Mouse (Mus musculus) neural tube, embryonic 14.5 days (tissue): Measurements from ENCODE around the gene Wdr43. TPM values are rescaled to one million over a fixed set of nuclear protein-coding genes. Genes with fewer than 3 reads are reported as not detected.
A peak's percentile ranks its signal among the peaks of the same experiment; 100 is the strongest.

Experiments used
- ATAC-seq: fragments of 200-750 bp; cut with Nextera tagmentation; 2 replicates; pipeline ENCODE4 v1.8.0; 2017; ENCODE audit warnings: low read depth, mild to moderate bottlenecking, moderate TSS enrichment, moderate library complexity
- H3K27ac ChIP-seq: fragments of 300-500 bp; sonication (generic); 2 replicates; pipeline ENCODE4 v1.5.1; 2014; ENCODE audit warnings: low read depth, mild to moderate bottlenecking, control low read depth, low read length, moderate library complexity, mixed read lengths
- H3K27me3 ChIP-seq: fragments of 300-500 bp; sonication (generic); 2 replicates; pipeline ENCODE4 v1.6.1; 2014; ENCODE audit warnings: low read length; ENCODE audit not compliant: control insufficient read depth, insufficient read depth
- H3K36me3 ChIP-seq: fragments of 300-500 bp; sonication (generic); 2 replicates; pipeline ENCODE4 v1.6.1; 2014; ENCODE audit warnings: low read length, mixed read lengths; ENCODE audit not compliant: control insufficient read depth, insufficient read depth
- H3K4me1 ChIP-seq: fragments of 300-500 bp; sonication (generic); 2 replicates; pipeline ENCODE4 v1.6.1; 2014; ENCODE audit warnings: low read length; ENCODE audit not compliant: control insufficient read depth, insufficient read depth
- H3K4me2 ChIP-seq: fragments of 300-500 bp; sonication (generic); 2 replicates; pipeline ENCODE4 v1.6.1; 2014; ENCODE audit warnings: mild to moderate bottlenecking, low read depth, low read length, control low read depth
- H3K4me3 ChIP-seq: fragments of 300-500 bp; sonication (generic); 2 replicates; pipeline ENCODE4 v1.5.1; 2014; ENCODE audit warnings: low read depth, low read length, control low read depth, mixed read lengths
- H3K9ac ChIP-seq: fragments of 300-500 bp; sonication (generic); replicated peaks from 2 replicates; pipeline ENCODE4 v1.6.1; 2014; ENCODE audit warnings: low read depth, mild to moderate bottlenecking, control low read depth, low read length, mixed read lengths
- H3K9me3 ChIP-seq: fragments of 300-500 bp; sonication (generic); 2 replicates; pipeline ENCODE4 v1.6.1; 2016; ENCODE audit warnings: low read length; ENCODE audit not compliant: control insufficient read depth
- WGBS: fragments of 180-500 bp; shearing (Covaris S2); extraction: QIAGEN DNeasy Blood & Tissue Kit; methylation state at CpG from one replicate; pipeline ENCODE4 v1.1.7; 2014; 5-methylcytosine and 5-hydroxymethylcytosine counted together
- polyA plus RNA-seq: library from polyadenylated mRNA; unstranded; fragments of >200 nt; fragmentation: Nextera tagmentation; extraction: Ambion mirVana; gene quantifications from 2 replicates; pipeline ENCODE4 v1.2.1, GENCODE M21; 2014

The Wdr43 gene
- polyA plus RNA-seq, 1 experiment from 2014 or later = 50.9 TPM

DNA sequence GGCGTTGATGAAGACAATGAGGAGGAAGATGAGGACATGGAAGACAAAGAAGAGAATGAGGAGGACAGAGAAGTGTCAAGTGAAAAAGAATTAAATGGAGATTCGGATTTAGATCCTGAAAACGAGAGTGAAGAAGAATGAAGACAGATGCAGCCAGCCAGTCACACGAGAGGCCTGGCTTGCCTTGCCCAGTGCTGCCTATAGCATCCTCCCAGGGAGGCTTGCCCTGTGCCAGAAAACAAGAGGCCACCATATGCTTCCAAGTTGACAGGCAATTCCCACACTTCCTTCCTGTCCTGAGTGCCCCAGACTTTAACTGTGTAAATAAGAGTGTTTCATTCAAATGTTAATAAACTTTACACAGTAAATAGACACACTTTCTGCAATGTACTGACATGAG, 41.8 kb downstream of the Wdr43 start:
- Histone ChIP-seq H3K4me3 (no peak overlapping the region), H3K4me1 (no peaks in the 10 kb centered on the region), H3K27ac (no peak overlapping the region), H3K27me3 (no peaks in the 10 kb centered on the region), H3K36me3 (peaks cover 29% of the 10 kb centered on the region), H3K9me3 (no peaks in the 10 kb centered on the region), H3K9ac (no peak overlapping the region), H3K4me2 (no peak overlapping the region)
- WGBS = 84% methylated on average over 4 of the region's 4 CpGs
- no peak for ATAC-seq

DNA sequence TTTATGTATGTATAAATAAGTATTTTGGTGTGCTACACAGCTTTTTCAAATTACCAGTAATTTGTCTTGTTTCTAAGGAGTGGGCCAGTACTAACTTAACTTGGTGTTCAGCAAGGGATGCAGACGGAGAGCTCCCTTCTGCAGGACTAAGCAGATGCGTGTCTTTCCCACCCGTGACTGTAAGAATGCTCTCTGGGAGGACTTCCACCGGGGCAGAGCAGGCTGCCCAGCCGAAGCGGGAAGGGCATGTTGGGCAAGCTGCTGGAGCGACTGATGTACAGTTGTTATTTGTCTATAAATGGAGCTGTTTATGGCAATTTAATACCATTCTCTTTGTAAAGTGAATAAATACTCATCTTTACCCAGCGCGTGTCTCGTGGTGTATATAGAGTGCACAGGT, 43.0 kb downstream of the Wdr43 start:
- H3K36me3 ChIP-seq = peaks cover 20% of the 10 kb centered on the region; the same call in 1 of the 2 replicates
- H3K4me3 ChIP-seq = no peak overlapping the region
- H3K27me3 ChIP-seq = no peaks in the 10 kb centered on the region
- no peak overlapping the region for H3K4me2 ChIP-seq
- H3K4me1 ChIP-seq = no peaks in the 10 kb centered on the region
- no peak for ATAC-seq
- H3K9ac ChIP-seq = no peak overlapping the region
- no peaks in the 10 kb centered on the region for H3K9me3 ChIP-seq
- 96% methylated on average over 10 of the region's 10 CpGs for WGBS
- H3K27ac ChIP-seq = no peak overlapping the region

DNA sequence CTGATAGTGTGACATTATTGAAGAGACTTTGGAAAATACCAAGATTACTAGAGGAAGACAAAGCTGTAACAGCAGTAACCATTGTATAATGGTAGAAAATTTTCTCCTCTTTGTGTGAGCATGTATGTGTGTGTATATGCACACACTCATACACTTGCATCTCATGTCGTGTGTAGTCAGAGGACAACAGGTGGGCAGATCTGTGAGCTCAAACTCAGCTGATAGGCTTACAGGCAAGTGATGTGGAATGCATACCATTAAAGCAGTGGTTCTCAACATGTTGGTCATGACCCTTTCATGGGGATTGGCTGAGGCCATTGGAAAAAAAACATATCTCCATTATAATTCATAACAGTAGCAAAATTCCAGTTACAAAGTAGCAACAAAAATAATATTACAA, 44.7 kb downstream of the Wdr43 start:
- Histone ChIP-seq H3K4me1 (no peaks in the 10 kb centered on the region), H3K27me3 (no peaks in the 10 kb centered on the region), H3K36me3 (peaks cover 20% of the 10 kb centered on the region; the same call in 1 of the 2 replicates), H3K9ac (no peak overlapping the region), H3K4me2 (no peak overlapping the region), H3K9me3 (no peaks in the 10 kb centered on the region), H3K4me3 (no peak overlapping the region), H3K27ac (no peak overlapping the region)
- 53% methylated on average over 1 of the region's 1 CpGs for WGBS
- ATAC-seq = no peak

DNA sequence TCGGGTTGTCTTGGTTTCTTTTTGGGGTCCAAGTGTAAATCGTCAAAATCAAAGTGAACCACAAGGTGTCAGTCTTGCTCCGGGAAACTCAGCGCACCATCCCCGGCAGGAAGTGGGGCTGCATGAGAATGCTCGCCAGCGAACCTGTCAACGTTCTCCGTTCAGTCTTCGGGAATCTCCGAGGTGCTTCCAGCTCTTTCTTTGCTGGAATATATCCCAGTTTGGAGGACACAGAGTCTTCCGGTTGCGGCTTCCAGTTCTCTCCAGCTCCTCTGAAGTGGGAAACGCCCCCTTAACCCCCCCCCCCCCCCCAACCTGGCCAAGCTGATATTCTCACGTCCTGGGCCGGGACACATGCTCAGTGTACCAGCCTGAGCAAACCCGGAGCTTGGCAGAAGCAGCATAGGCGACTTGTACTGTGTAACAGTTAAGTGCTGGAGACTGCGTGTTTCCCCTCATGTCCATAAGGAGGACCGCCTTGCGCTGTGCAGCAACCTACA, 47.1 kb downstream of the Wdr43 start:
- 11% methylated on average over 20 of the region's 21 CpGs for WGBS
- Histone ChIP-seq H3K4me1 (no peaks in the 10 kb centered on the region), H3K9ac (0 out of 2 replicates have a peak overlapping the region, but pooled peaks have one; percentile 2), H3K4me3 (peak overlapping the region; percentile 22; the same call in 1 of the 2 replicates), H3K27me3 (no peaks in the 10 kb centered on the region), H3K4me2 (peak overlapping the region; percentile 53), H3K36me3 (peaks cover 10% of the 10 kb centered on the region; the same call in 1 of the 2 replicates), H3K9me3 (no peaks in the 10 kb centered on the region), H3K27ac (no peak overlapping the region)
- peak; percentile 90 for ATAC-seq

DNA sequence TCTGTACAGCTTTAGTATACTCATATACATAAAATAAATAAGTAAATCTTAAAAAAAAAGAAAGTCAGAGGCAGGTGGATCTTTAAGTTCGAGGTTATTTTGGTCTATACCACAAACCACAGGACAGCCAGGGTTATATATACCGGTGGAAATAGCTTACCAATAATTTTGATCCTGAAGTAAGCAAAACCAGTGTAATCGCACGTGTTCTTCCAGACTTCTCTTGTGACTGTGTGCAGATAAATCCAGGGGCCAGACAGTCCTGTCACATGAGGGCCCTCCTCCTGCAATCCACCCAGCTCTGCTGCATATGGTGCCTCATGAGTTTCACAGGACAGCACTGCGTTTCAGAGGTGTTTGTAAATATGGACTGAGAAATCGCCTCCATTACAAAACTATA, 47.8 kb downstream of the Wdr43 start:
- no peak overlapping the region for H3K27ac ChIP-seq
- no peak overlapping the region for H3K4me2 ChIP-seq
- H3K36me3 ChIP-seq = peaks cover 5% of the 10 kb centered on the region; the same call in 1 of the 2 replicates
- no peaks in the 10 kb centered on the region for H3K27me3 ChIP-seq
- H3K4me1 ChIP-seq = no peaks in the 10 kb centered on the region
- 87% methylated on average over 6 of the region's 6 CpGs for WGBS
- no peak overlapping the region for H3K9ac ChIP-seq
- no peak overlapping the region for H3K4me3 ChIP-seq
- no peaks in the 10 kb centered on the region for H3K9me3 ChIP-seq
- no peak for ATAC-seq

- H3K4me1 ChIP-seq = no peaks in the 10 kb centered on the region
- 80% methylated on average over 1 of the region's 1 CpGs for WGBS
- H3K36me3 ChIP-seq = no peaks in the 10 kb centered on the region
- ATAC-seq = no peak
- no peak overlapping the region for H3K4me3 ChIP-seq
- H3K27ac ChIP-seq = no peak overlapping the region
- no peaks in the 10 kb centered on the region for H3K27me3 ChIP-seq
- H3K4me2 ChIP-seq = no peak overlapping the region
- H3K9ac ChIP-seq = no peak overlapping the region
- H3K9me3 ChIP-seq = no peaks in the 10 kb centered on the region
Measured at GRCm38 (mm10) chr17:71664172-71664571, 48.5 kb downstream of the Wdr43 start.

- 92% methylated on average over 4 of the region's 4 CpGs for WGBS
- ATAC-seq = no peak
Measured at GRCm38 (mm10) chr17:71665201-71665600, 49.5 kb downstream of the Wdr43 start.

GRCm38 (mm10) chr17:71669511-71669910, 53.8 kb downstream of the Wdr43 start:
- no peaks in the 10 kb centered on the region for H3K36me3 ChIP-seq
- H3K4me3 ChIP-seq = no peak overlapping the region
- no peaks in the 10 kb centered on the region for H3K9me3 ChIP-seq
- WGBS = 85% methylated on average over 5 of the region's 5 CpGs
- no peak overlapping the region for H3K9ac ChIP-seq
- no peak overlapping the region for H3K27ac ChIP-seq
- no peaks in the 10 kb centered on the region for H3K4me1 ChIP-seq
- no peaks in the 10 kb centered on the region for H3K27me3 ChIP-seq
- ATAC-seq = no peak
- no peak overlapping the region for H3K4me2 ChIP-seq

More at GRCm38 (mm10) chr17:71665201-71665600, 49.5 kb downstream of the Wdr43 start:
- Histone ChIP-seq H3K27me3 (no peaks in the 10 kb centered on the region), H3K4me3 (no peak overlapping the region), H3K9ac (no peak overlapping the region), H3K4me2 (no peak overlapping the region), H3K9me3 (no peaks in the 10 kb centered on the region), H3K36me3 (no peaks in the 10 kb centered on the region), H3K27ac (no peak overlapping the region), H3K4me1 (no peaks in the 10 kb centered on the region)

DNA sequence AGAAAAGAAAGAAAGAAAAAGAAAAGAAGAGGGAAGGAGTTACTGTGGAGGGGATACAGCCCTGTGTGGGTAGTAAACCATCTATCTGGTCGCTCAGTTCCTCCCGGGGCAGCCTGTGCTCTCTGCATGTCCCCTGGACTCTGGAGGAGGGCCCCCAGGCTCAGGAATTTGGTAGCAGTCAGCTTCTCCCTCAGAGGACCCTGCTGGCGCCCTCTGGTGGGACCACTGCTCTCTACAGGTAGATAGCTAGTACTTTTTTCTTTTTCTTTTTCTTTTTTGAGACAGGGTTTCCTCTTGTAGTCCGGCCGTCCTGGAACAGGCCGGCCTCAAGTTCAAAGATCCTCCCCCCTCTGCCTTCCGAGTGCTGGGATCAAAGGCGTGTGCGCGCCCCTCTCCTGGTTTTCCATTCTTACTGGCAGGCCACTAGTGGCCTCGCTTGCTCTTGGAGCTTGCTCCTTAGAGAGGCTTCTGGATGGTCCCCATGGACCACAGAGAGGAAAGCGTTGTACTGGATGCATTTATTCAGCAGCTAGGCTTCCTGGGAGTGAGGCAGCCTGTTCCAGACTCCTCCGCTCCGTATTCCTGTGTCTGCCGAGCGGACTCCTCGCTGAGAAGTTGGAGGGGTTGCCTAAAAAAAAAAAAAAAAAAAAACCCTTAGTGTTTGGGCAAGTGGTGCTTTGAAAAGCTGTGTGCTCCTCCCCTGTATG, 56.3 kb downstream of the Wdr43 start:
- 59% methylated on average over 17 of the region's 17 CpGs for WGBS
- ATAC-seq = no peak
- no peak overlapping the region for H3K4me3 ChIP-seq
- H3K4me2 ChIP-seq = no peak overlapping the region
- H3K27ac ChIP-seq = no peak overlapping the region
- no peaks in the 10 kb centered on the region for H3K36me3 ChIP-seq
- no peaks in the 10 kb centered on the region for H3K9me3 ChIP-seq
- H3K27me3 ChIP-seq = no peaks in the 10 kb centered on the region
- no peak overlapping the region for H3K9ac ChIP-seq
- no peaks in the 10 kb centered on the region for H3K4me1 ChIP-seq
